Comparison of ENCODE assay signal across 8 mouse cellular contexts in genomic region chr5:113736113-113736502, GRCm38 (mm10). TPM values are rescaled to one million over a fixed set of nuclear protein-coding genes. Genes with fewer than 3 reads are reported as not detected.
DNase-seq lines count a peak whose midpoint lies in the region; ATAC-seq and TF ChIP-seq lines count a peak whose summit lies in the region.

No protein-coding gene starts in this region.

- TF ChIP-seq POLR2A in small intestine, adult 2 months (IDR thresholded peaks at IDR 0.05; ENCODE audit: low read depth, low read length): no peak

- H3K27ac ChIP-seq in lung, embryonic 15.5 days: peak overlapping the region; percentile 93
- peak overlapping the region; percentile 96 for H3K27ac ChIP-seq in embryonic facial prominence, embryonic 14.5 days (replicated peaks; ENCODE audit: low read depth, low read length)
- H3K27ac ChIP-seq in limb, embryonic 12.5 days: peak overlapping the region; percentile 95
- H3K27ac ChIP-seq in small intestine, adult 2 months (ENCODE audit: insufficient read depth, low read depth, low read length): peak overlapping the region; percentile 75

- no peaks in the 10 kb centered on the region for H3K9me3 ChIP-seq in lung, embryonic 15.5 days
- no peaks in the 10 kb centered on the region for H3K9me3 ChIP-seq in embryonic facial prominence, embryonic 14.5 days (ENCODE audit: control insufficient read depth, low read length)
- no peaks in the 10 kb centered on the region for H3K9me3 ChIP-seq in limb, embryonic 12.5 days

- no peak for TF ChIP-seq CTCF in small intestine, adult 2 months (IDR thresholded peaks at IDR 0.05; ENCODE audit: extremely low read depth, insufficient read length, insufficient replicate concordance, low read depth, low read length)

- H3K4me3 ChIP-seq in lung, embryonic 15.5 days: peak overlapping the region; percentile 68
- H3K4me3 ChIP-seq in embryonic facial prominence, embryonic 14.5 days (ENCODE audit: low read depth, low read length): peak overlapping the region; percentile 68
- peak overlapping the region; percentile 63 for H3K4me3 ChIP-seq in limb, embryonic 12.5 days (replicated peaks)
- H3K4me3 ChIP-seq in small intestine, adult 2 months (ENCODE audit: low read depth, low read length): peak overlapping the region; percentile 90

- ATAC-seq in lung, embryonic 15.5 days (ENCODE audit: borderline replicate concordance, extremely low read depth, low FRiP score, low TSS enrichment): peak; percentile 5; the same call in 1 of the 2 replicates
- peak; percentile 3; the same call in 1 of the 2 replicates for ATAC-seq in embryonic facial prominence, embryonic 14.5 days (ENCODE audit: low read depth)
- ATAC-seq in limb, embryonic 12.5 days (ENCODE audit: insufficient number of reproducible peaks, insufficient read depth, low FRiP score, low TSS enrichment, low read depth): no peak

- WGBS in lung, embryonic 15.5 days: 3% methylated on average over 10 of the region's 10 CpGs
- 7% methylated on average over 10 of the region's 10 CpGs for WGBS in embryonic facial prominence, embryonic 14.5 days
- WGBS in limb, embryonic 12.5 days: 5% methylated on average over 10 of the region's 10 CpGs
- 1% methylated on average over 10 of the region's 10 CpGs for WGBS in small intestine, adult 2 months

- no peak for DNase-seq in lung, postnatal 14 days
- DNase-seq in embryonic facial prominence, embryonic 14.5 days (ENCODE audit: low spot score): no peak
- no peak for DNase-seq in urinary bladder, adult 2 months (ENCODE audit: low spot score)
- no peak for DNase-seq in adrenal gland, postnatal 10 days
- no peak for DNase-seq in embryo, embryonic 11 days

- H3K9ac ChIP-seq in lung, embryonic 15.5 days: peak overlapping the region; percentile 63
- H3K9ac ChIP-seq in embryonic facial prominence, embryonic 14.5 days (ENCODE audit: low read depth, low read length): peak overlapping the region; percentile 81
- peak overlapping the region; percentile 66 for H3K9ac ChIP-seq in limb, embryonic 12.5 days (replicated peaks)

- H3K4me1 ChIP-seq in lung, embryonic 15.5 days: peaks cover 20% of the 10 kb centered on the region
- peaks cover 7% of the 10 kb centered on the region; the same call in 1 of the 2 replicates for H3K4me1 ChIP-seq in embryonic facial prominence, embryonic 14.5 days (ENCODE audit: control insufficient read depth, insufficient read depth, low read length)
- H3K4me1 ChIP-seq in limb, embryonic 12.5 days (replicated peaks): peaks cover 16% of the 10 kb centered on the region
- no peaks in the 10 kb centered on the region; the same call in none of the 2 replicates for H3K4me1 ChIP-seq in small intestine, adult 2 months (ENCODE audit: control insufficient read depth, insufficient read depth, insufficient read length, low read length)

- peak overlapping the region; percentile 86 for H3K4me2 ChIP-seq in lung, embryonic 15.5 days
- peak overlapping the region; percentile 89 for H3K4me2 ChIP-seq in embryonic facial prominence, embryonic 14.5 days (ENCODE audit: low read depth, low read length)
- peak overlapping the region; percentile 90 for H3K4me2 ChIP-seq in limb, embryonic 12.5 days

- H3K36me3 ChIP-seq in lung, embryonic 15.5 days: peaks cover 32% of the 10 kb centered on the region
- H3K36me3 ChIP-seq in embryonic facial prominence, embryonic 14.5 days (ENCODE audit: control insufficient read depth, insufficient read depth, low read length): peaks cover 34% of the 10 kb centered on the region
- peaks cover 40% of the 10 kb centered on the region for H3K36me3 ChIP-seq in limb, embryonic 12.5 days
- peaks cover 17% of the 10 kb centered on the region for H3K36me3 ChIP-seq in small intestine, adult 2 months (ENCODE audit: control insufficient read depth, insufficient read depth, low read length)

- H3K27me3 ChIP-seq in lung, embryonic 15.5 days: no peaks in the 10 kb centered on the region
- no peaks in the 10 kb centered on the region for H3K27me3 ChIP-seq in embryonic facial prominence, embryonic 14.5 days (replicated peaks; ENCODE audit: control insufficient read depth, insufficient read depth, low read length)
- no peaks in the 10 kb centered on the region for H3K27me3 ChIP-seq in limb, embryonic 12.5 days
- H3K27me3 ChIP-seq in small intestine, adult 2 months (ENCODE audit: control insufficient read depth, insufficient read depth, low read length): no peaks in the 10 kb centered on the region

RNA-seq across cellular contexts. Expression of gene Ficd, which starts 0.5 kb away (rescaled TPM):
- 5.4 and 6.6 TPM in 2 replicates for polyA plus RNA-seq in lung, embryonic 15.5 days (2015; fragmentation: Nextera tagmentation; extraction: Ambion mirVana)
- polyA plus RNA-seq in embryonic facial prominence, embryonic 14.5 days (2014; fragmentation: Nextera tagmentation; extraction: Ambion mirVana): 5.4 and 6.4 TPM in 2 replicates
- polyA plus RNA-seq in limb, embryonic 12.5 days (2016; fragmentation: Nextera tagmentation; extraction: Ambion mirVana): 3.8 and 5.0 TPM in 2 replicates
- polyA plus RNA-seq in small intestine, adult 2 months (2012; rRNA removed): 4.1 and 4.7 TPM in 2 replicates
- 6.2 and 7.8 TPM in 2 replicates for polyA plus RNA-seq in urinary bladder, adult 2 months (2012; rRNA removed)
- 1 to 10 TPM; 7.3 to 7.7 TPM for total RNA-seq in adrenal gland, postnatal 10 days (2021)

RNA-seq across cellular contexts. Expression of gene 1700069L16Rik, which starts 11.5 kb away (rescaled TPM):
- 0.24 TPM in 1 of 2 replicates, not detected in the other for polyA plus RNA-seq in lung, embryonic 15.5 days (2015; fragmentation: Nextera tagmentation; extraction: Ambion mirVana)
- polyA plus RNA-seq in embryonic facial prominence, embryonic 14.5 days (2014; fragmentation: Nextera tagmentation; extraction: Ambion mirVana): not detected in 2 replicates
- polyA plus RNA-seq in limb, embryonic 12.5 days (2016; fragmentation: Nextera tagmentation; extraction: Ambion mirVana): not detected in 2 replicates
- polyA plus RNA-seq in small intestine, adult 2 months (2012; rRNA removed): not detected in 2 replicates
- not detected in 2 replicates for polyA plus RNA-seq in urinary bladder, adult 2 months (2012; rRNA removed)
- not detected for total RNA-seq in adrenal gland, postnatal 10 days (2021)

RNA-seq across cellular contexts. Expression of gene Sart3, which starts 36.2 kb away (rescaled TPM):
- 55.4 and 58.8 TPM in 2 replicates for polyA plus RNA-seq in lung, embryonic 15.5 days (2015; fragmentation: Nextera tagmentation; extraction: Ambion mirVana)
- 37.2 and 39.3 TPM in 2 replicates for polyA plus RNA-seq in embryonic facial prominence, embryonic 14.5 days (2014; fragmentation: Nextera tagmentation; extraction: Ambion mirVana)
- 87.9 and 91.5 TPM in 2 replicates for polyA plus RNA-seq in limb, embryonic 12.5 days (2016; fragmentation: Nextera tagmentation; extraction: Ambion mirVana)
- polyA plus RNA-seq in small intestine, adult 2 months (2012; rRNA removed): 9.3 and 10.7 TPM in 2 replicates
- polyA plus RNA-seq in urinary bladder, adult 2 months (2012; rRNA removed): 17.0 and 22.8 TPM in 2 replicates
- total RNA-seq in adrenal gland, postnatal 10 days (2021): 10 to 100 TPM; 26.3 to 31.3 TPM

RNA-seq across cellular contexts. Expression of gene Iscu, which starts 36.4 kb away (rescaled TPM):
- 108 and 111 TPM in 2 replicates for polyA plus RNA-seq in lung, embryonic 15.5 days (2015; fragmentation: Nextera tagmentation; extraction: Ambion mirVana)
- polyA plus RNA-seq in embryonic facial prominence, embryonic 14.5 days (2014; fragmentation: Nextera tagmentation; extraction: Ambion mirVana): 103 and 107 TPM in 2 replicates
- polyA plus RNA-seq in limb, embryonic 12.5 days (2016; fragmentation: Nextera tagmentation; extraction: Ambion mirVana): 117 and 128 TPM in 2 replicates
- 31.2 and 57.5 TPM in 2 replicates for polyA plus RNA-seq in small intestine, adult 2 months (2012; rRNA removed)
- polyA plus RNA-seq in urinary bladder, adult 2 months (2012; rRNA removed): 214 and 229 TPM in 2 replicates
- total RNA-seq in adrenal gland, postnatal 10 days (2021): 100 to 1,000 TPM; 344 to 362 TPM
